Mouse (Mus musculus) G1E (cell line): ENCODE data around the gene Fancd2os.

Experiments used
- CTCF ChIP-seq: IDR thresholded peaks from 2 replicates; pipeline ENCODE4 v1.5.1; 2012; ENCODE audit warnings: low read depth, low read length, inconsistent platforms, mixed read lengths
- GATA1 ChIP-seq: IDR thresholded peaks from 2 replicates; pipeline ENCODE4 v1.6.1; 2012; ENCODE audit warnings: borderline replicate concordance, low read length, inconsistent platforms, mixed read lengths
- POLR2AphosphoS5 ChIP-seq: IDR thresholded peaks from 2 replicates; pipeline ENCODE4 v1.6.1; 2012; ENCODE audit warnings: low read depth, low read length, inconsistent platforms; ENCODE audit not compliant: insufficient replicate concordance
- TAL1 ChIP-seq: conservative IDR thresholded peaks from 2 replicates; pipeline ENCODE4 v1.6.1; 2012; ENCODE audit warnings: low read depth, low read length, inconsistent platforms, mixed read lengths

DNA sequence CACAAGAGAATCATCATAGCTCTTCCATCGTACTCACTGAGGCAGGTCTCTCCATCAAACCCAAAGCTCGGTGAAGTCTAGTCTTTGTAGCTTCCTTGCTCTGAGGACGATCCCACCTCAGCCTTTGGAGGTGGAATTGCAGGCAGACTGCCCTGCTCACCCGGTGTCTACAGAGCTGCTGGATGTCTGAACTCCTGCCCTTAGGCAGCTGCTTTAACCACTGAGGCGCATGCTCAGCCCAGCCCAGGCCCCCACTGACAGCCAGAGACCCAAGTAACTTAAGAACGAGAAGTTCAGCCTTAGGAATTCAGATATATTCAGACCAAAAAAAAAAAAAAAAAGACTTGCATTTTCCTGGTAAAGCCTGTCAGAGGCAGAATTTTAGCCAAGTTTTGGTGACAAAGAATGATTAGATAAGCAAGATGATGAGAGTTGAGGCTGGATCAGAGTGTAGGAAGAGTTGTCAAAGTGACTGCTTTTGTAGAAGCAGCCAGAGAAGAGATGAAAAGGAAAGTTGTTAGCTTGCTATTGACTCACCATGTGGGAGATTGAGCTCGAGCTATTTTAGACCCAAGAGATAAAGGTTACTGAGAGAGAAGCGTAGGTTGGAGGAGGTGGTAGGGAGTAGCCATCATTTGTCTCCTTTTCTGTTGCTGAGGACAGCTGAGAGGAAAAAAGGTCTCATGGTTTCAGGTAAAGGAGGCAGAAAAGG is 11.9 kb upstream of the Fancd2os start:
- TF ChIP-seq CTCF (no peak), GATA1 (no peak), POLR2AphosphoS5 (no peak), TAL1 (no peak)
